In genomic region chr1:187842702-187843101, GRCm38 (mm10) we compare ENCODE assay signal across 29 mouse cellular contexts.
DNase-seq lines count a peak whose midpoint lies in the region; ATAC-seq and TF ChIP-seq lines count a peak whose summit lies in the region.
"Had no signal": no experiment of that assay in that cellular context is flagged by ENCODE, and none has a peak within 500 bp of the region (broad histone marks: within the 10 kb centered on the region; RNA-seq: fewer than 3 reads in every experiment).

No protein-coding gene starts in this region.

- no peak for DNase-seq in heart, postnatal 14 days
- no peak for DNase-seq in liver, embryonic 14.5 days (ENCODE audit: low read depth in 3 of 3, low spot score in 3 of 3)
- no peak for DNase-seq in liver
- no peak for DNase-seq in stomach, postnatal 0 days (ENCODE audit: low spot score)
- DNase-seq: adrenal gland, postnatal 25 days; B cell, adult 2 months; cerebellum, adult 18-20 months; cerebellum, postnatal 10 days; gastrocnemius, postnatal 25 days; kidney, adult 11 months; kidney, postnatal 36 days; lung, embryonic 14.5 days; right cerebral cortex, postnatal 25 days; thymus, adult 2 months; thymus, postnatal 36 days had no signal

- H3K27ac ChIP-seq in heart, embryonic 12.5 days (ENCODE audit: poor library complexity, severe bottlenecking), result peak overlapping the region; percentile 69; the same call in 1 of the 2 replicates
- H3K27ac ChIP-seq in liver, embryonic 14.5 days, result no peak overlapping the region
- H3K27ac ChIP-seq in heart, embryonic 16.5 days (ENCODE audit: low read length), result peak overlapping the region; percentile 66; the same call in 1 of the 2 replicates
- H3K27ac ChIP-seq in stomach, postnatal 0 days (replicated peaks), result no peak overlapping the region
- H3K27ac ChIP-seq: embryonic facial prominence, embryonic 13.5 days; forebrain, embryonic 10.5 days; forebrain, embryonic 15.5 days; hindbrain, embryonic 13.5 days; kidney, embryonic 15.5 days; layer of hippocampus, adult 2 months; left cerebral cortex, adult 2 months; limb, embryonic 12.5 days; liver, embryonic 12.5 days; midbrain, embryonic 10.5 days; midbrain, embryonic 15.5 days; stomach, embryonic 15.5 days had no signal

- H3K4me2 ChIP-seq in heart, embryonic 12.5 days, result no peak overlapping the region
- no peak overlapping the region for H3K4me2 ChIP-seq in liver, embryonic 14.5 days (ENCODE audit: low read depth)
- H3K4me2 ChIP-seq in heart, embryonic 16.5 days (ENCODE audit: low read depth, low read length), result no peak overlapping the region
- H3K4me2 ChIP-seq in stomach, postnatal 0 days (replicated peaks; ENCODE audit: low read depth), result no peak overlapping the region
- H3K4me2 ChIP-seq: embryonic facial prominence, embryonic 13.5 days; forebrain, embryonic 15.5 days; hindbrain, embryonic 13.5 days; kidney, embryonic 15.5 days; limb, embryonic 12.5 days; liver, embryonic 12.5 days; lung, embryonic 14.5 days; midbrain, embryonic 15.5 days; stomach, embryonic 15.5 days had no signal

- no peak overlapping the region for H3K4me3 ChIP-seq in heart, embryonic 12.5 days
- H3K4me3 ChIP-seq in liver, embryonic 14.5 days (ENCODE audit: insufficient read depth in 1 of 2, low read depth in 2 of 2, low read length in 2 of 2), result no peak overlapping the region
- no peak overlapping the region for H3K4me3 ChIP-seq in heart, embryonic 16.5 days (ENCODE audit: low read length)
- no peak overlapping the region for H3K4me3 ChIP-seq in stomach, postnatal 0 days (ENCODE audit: low read depth, low read length)
- H3K4me3 ChIP-seq: embryonic facial prominence, embryonic 13.5 days; forebrain, embryonic 10.5 days; forebrain, embryonic 15.5 days; hindbrain, embryonic 13.5 days; kidney, embryonic 15.5 days; layer of hippocampus, adult 2 months; left cerebral cortex, adult 2 months; limb, embryonic 12.5 days; liver, embryonic 12.5 days; midbrain, embryonic 10.5 days; midbrain, embryonic 15.5 days; stomach, embryonic 15.5 days had no signal

- intact Hi-C loops in heart, postnatal 14 days (cut with DNase I), result no loop called here

- 0 out of 2 replicates have a peak, but pooled peaks cover 3% of the 10 kb centered on the region for H3K9me3 ChIP-seq in heart, embryonic 12.5 days (replicated peaks)
- no peaks in the 10 kb centered on the region for H3K9me3 ChIP-seq in liver, embryonic 14.5 days (ENCODE audit: control insufficient read depth, low read length)
- no peaks in the 10 kb centered on the region for H3K9me3 ChIP-seq in heart, embryonic 16.5 days (replicated peaks; ENCODE audit: control insufficient read depth, low read length)
- no peaks in the 10 kb centered on the region for H3K9me3 ChIP-seq in stomach, postnatal 0 days (ENCODE audit: control insufficient read depth, low read length)
- H3K9me3 ChIP-seq: embryonic facial prominence, embryonic 13.5 days; forebrain, embryonic 10.5 days; forebrain, embryonic 15.5 days; hindbrain, embryonic 13.5 days; kidney, embryonic 15.5 days; limb, embryonic 12.5 days; liver, embryonic 12.5 days; midbrain, embryonic 10.5 days; midbrain, embryonic 15.5 days; stomach, embryonic 15.5 days had no signal

- 58% methylated on average over 5 of the region's 5 CpGs for WGBS in heart, embryonic 12.5 days
- WGBS in liver, embryonic 14.5 days (ENCODE audit: insufficient replicate concordance), result 72% methylated on average over 5 of the region's 5 CpGs
- WGBS in heart, embryonic 16.5 days, result 50% methylated on average over 5 of the region's 5 CpGs
- WGBS in stomach, postnatal 0 days, result 90% methylated on average over 5 of the region's 5 CpGs

- ATAC-seq in heart, embryonic 12.5 days (ENCODE audit: insufficient number of reproducible peaks, low FRiP score), result 0 out of 2 replicates have a peak, but pooled peaks have one; percentile 29
- ATAC-seq in liver, embryonic 14.5 days (ENCODE audit: insufficient read depth), result no peak
- ATAC-seq in heart, embryonic 16.5 days (replicated peaks; ENCODE audit: extremely low read depth, insufficient read depth, low FRiP score), result 0 out of 2 replicates have a peak, but pooled peaks have one; percentile 41
- ATAC-seq in stomach, postnatal 0 days (ENCODE audit: low FRiP score, low TSS enrichment), result no peak
- ATAC-seq: forebrain, embryonic 15.5 days; liver, embryonic 12.5 days; midbrain, embryonic 15.5 days had no signal

- TF ChIP-seq CTCF in liver, embryonic 14.5 days (IDR thresholded peaks at IDR 0.05; ENCODE audit: low read depth), result peak; percentile 17; the same call in 1 of the 2 replicates
- TF ChIP-seq CTCF in stomach, postnatal 0 days (IDR thresholded peaks at IDR 0.05; ENCODE audit: low read depth), result peak; percentile 28; the same call in 1 of the 2 replicates

- H3K36me3 ChIP-seq in heart, embryonic 12.5 days, result no peaks in the 10 kb centered on the region
- H3K36me3 ChIP-seq in liver, embryonic 14.5 days (replicated peaks; ENCODE audit: control insufficient read depth, insufficient read depth, low read depth), result no peaks in the 10 kb centered on the region
- H3K36me3 ChIP-seq in heart, embryonic 16.5 days (ENCODE audit: control insufficient read depth, insufficient read depth), result no peaks in the 10 kb centered on the region; the same call in 1 of the 2 replicates
- H3K36me3 ChIP-seq in stomach, postnatal 0 days (ENCODE audit: control insufficient read depth, insufficient read depth, low read length), result no peaks in the 10 kb centered on the region
- H3K36me3 ChIP-seq: embryonic facial prominence, embryonic 13.5 days; forebrain, embryonic 10.5 days; forebrain, embryonic 15.5 days; hindbrain, embryonic 13.5 days; kidney, embryonic 15.5 days; limb, embryonic 12.5 days; liver, embryonic 12.5 days; midbrain, embryonic 10.5 days; midbrain, embryonic 15.5 days; stomach, embryonic 15.5 days had no signal

- no peaks in the 10 kb centered on the region for H3K27me3 ChIP-seq in heart, embryonic 12.5 days (replicated peaks)
- no peaks in the 10 kb centered on the region for H3K27me3 ChIP-seq in liver, embryonic 14.5 days (ENCODE audit: control insufficient read depth, insufficient read depth, low read length)
- H3K27me3 ChIP-seq in heart, embryonic 16.5 days (ENCODE audit: control insufficient read depth, insufficient read depth, low read length), result no peaks in the 10 kb centered on the region
- no peaks in the 10 kb centered on the region for H3K27me3 ChIP-seq in stomach, postnatal 0 days (ENCODE audit: control insufficient read depth, insufficient read depth, low read length)
- H3K27me3 ChIP-seq: embryonic facial prominence, embryonic 13.5 days; hindbrain, embryonic 13.5 days; kidney, embryonic 15.5 days; limb, embryonic 12.5 days; liver, embryonic 12.5 days; stomach, embryonic 15.5 days had no signal

- no peak for TF ChIP-seq EP300 in liver, embryonic 14.5 days (IDR thresholded peaks at IDR 0.05; ENCODE audit: low read depth)
- TF ChIP-seq EP300 in stomach, postnatal 0 days (optimal IDR thresholded peaks at IDR 0.05), result no peak

- H3K9ac ChIP-seq in heart, embryonic 12.5 days, result no peak overlapping the region
- no peak overlapping the region for H3K9ac ChIP-seq in liver, embryonic 14.5 days (replicated peaks)
- no peak overlapping the region for H3K9ac ChIP-seq in heart, embryonic 16.5 days (ENCODE audit: low read length)
- H3K9ac ChIP-seq in stomach, postnatal 0 days (ENCODE audit: low read length), result no peak overlapping the region
- H3K9ac ChIP-seq: embryonic facial prominence, embryonic 13.5 days; forebrain, embryonic 15.5 days; hindbrain, embryonic 13.5 days; kidney, embryonic 15.5 days; limb, embryonic 12.5 days; liver, embryonic 12.5 days; lung, embryonic 14.5 days; midbrain, embryonic 15.5 days; stomach, embryonic 15.5 days had no signal

- H3K4me1 ChIP-seq in heart, embryonic 12.5 days (replicated peaks), result peaks cover 29% of the 10 kb centered on the region
- H3K4me1 ChIP-seq in liver, embryonic 14.5 days (replicated peaks; ENCODE audit: control insufficient read depth in 2 of 2, insufficient read depth in 2 of 2, low read length in 1 of 2), result no peaks in the 10 kb centered on the region
- peaks cover 8% of the 10 kb centered on the region for H3K4me1 ChIP-seq in heart, embryonic 16.5 days (ENCODE audit: control insufficient read depth, insufficient read depth, low read length)
- H3K4me1 ChIP-seq in stomach, postnatal 0 days (replicated peaks; ENCODE audit: control insufficient read depth, insufficient read depth), result no peaks in the 10 kb centered on the region
- H3K4me1 ChIP-seq: embryonic facial prominence, embryonic 13.5 days; forebrain, embryonic 15.5 days; hindbrain, embryonic 13.5 days; limb, embryonic 12.5 days; liver, embryonic 12.5 days; midbrain, embryonic 10.5 days; midbrain, embryonic 15.5 days had no signal

Comparison
In these comparisons a context has a peak if more than half of its experiments do, and no peak if none do; other contexts are left out.
1. ATAC-seq: peak in heart, embryonic 12.5 days (single experiment) and heart, embryonic 16.5 days (single experiment); none in liver, embryonic 14.5 days (single experiment) and stomach, postnatal 0 days (single experiment).
2. H3K27ac ChIP-seq: peak in heart, embryonic 12.5 days (single experiment) and heart, embryonic 16.5 days (single experiment); none in liver, embryonic 14.5 days (single experiment) and stomach, postnatal 0 days (single experiment).